Comparison of ENCODE assay signal across 8 mouse cellular contexts in the genomic region with DNA sequence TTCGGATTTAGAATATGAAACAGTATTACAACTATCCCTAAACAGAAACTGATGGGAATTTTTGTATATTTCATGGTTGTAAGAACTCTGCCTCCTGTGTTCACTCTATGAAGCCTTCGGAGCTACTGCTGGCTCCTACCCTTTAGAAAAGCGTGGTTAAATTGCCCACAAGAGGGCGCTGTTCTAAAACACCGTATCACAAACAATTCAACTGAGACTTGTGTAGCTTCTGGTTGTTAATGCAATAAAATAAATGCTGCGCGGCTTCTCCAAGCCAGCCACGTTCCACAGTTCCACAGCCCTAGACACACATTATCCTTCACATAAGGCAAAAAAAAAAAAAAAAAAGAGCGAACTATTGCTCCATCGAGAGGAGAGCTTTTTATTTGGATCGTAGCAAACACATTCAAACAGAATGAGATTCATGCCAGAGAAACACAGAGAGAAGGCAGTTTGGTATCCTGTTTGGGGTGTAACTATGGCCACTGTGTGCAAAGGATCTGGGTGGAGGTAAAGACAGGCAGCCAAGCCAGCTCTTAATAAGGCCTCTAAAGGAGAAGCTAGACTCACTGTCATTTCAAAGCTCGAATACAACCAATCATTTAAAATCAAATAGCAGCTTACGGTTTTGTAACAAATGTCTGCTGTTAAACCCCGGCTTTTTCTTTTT. TPM values are rescaled to one million over a fixed set of nuclear protein-coding genes. Genes with fewer than 3 reads are reported as not detected.
DNase-seq lines count a peak whose midpoint lies in the region; ATAC-seq and TF ChIP-seq lines count a peak whose summit lies in the region.

No protein-coding gene starts in this region.

- no peak for TF ChIP-seq POLR2A in limb, embryonic 14.5 days (IDR thresholded peaks at IDR 0.05; ENCODE audit: borderline replicate concordance, extremely low read depth, insufficient read depth, insufficient read length)

- H3K4me3 ChIP-seq in embryonic facial prominence, embryonic 11.5 days (ENCODE audit: low read depth, low read length), result no peak overlapping the region
- peak overlapping the region; percentile 28 for H3K4me3 ChIP-seq in heart, embryonic 12.5 days
- H3K4me3 ChIP-seq in kidney, embryonic 15.5 days (replicated peaks), result 0 out of 2 replicates have a peak overlapping the region, but pooled peaks have one; percentile 13
- peak overlapping the region; percentile 7; the same call in 1 of the 2 replicates for H3K4me3 ChIP-seq in limb, embryonic 14.5 days (replicated peaks; ENCODE audit: low read length)
- H3K4me3 ChIP-seq in midbrain, embryonic 16.5 days (ENCODE audit: low read depth, low read length), result peak overlapping the region; percentile 32

- H3K36me3 ChIP-seq in embryonic facial prominence, embryonic 11.5 days (replicated peaks; ENCODE audit: control insufficient read depth, insufficient read depth, low read depth, low read length), result no peaks in the 10 kb centered on the region
- H3K36me3 ChIP-seq in heart, embryonic 12.5 days, result no peaks in the 10 kb centered on the region
- H3K36me3 ChIP-seq in kidney, embryonic 15.5 days, result no peaks in the 10 kb centered on the region
- H3K36me3 ChIP-seq in limb, embryonic 14.5 days (ENCODE audit: control insufficient read depth, insufficient read depth, low read length), result no peaks in the 10 kb centered on the region
- H3K36me3 ChIP-seq in midbrain, embryonic 16.5 days (ENCODE audit: control insufficient read depth, insufficient read depth, low read length), result no peaks in the 10 kb centered on the region

- H3K9me3 ChIP-seq in embryonic facial prominence, embryonic 11.5 days (replicated peaks; ENCODE audit: control insufficient read depth, low read length), result no peaks in the 10 kb centered on the region
- H3K9me3 ChIP-seq in heart, embryonic 12.5 days (replicated peaks), result no peaks in the 10 kb centered on the region
- no peaks in the 10 kb centered on the region for H3K9me3 ChIP-seq in kidney, embryonic 15.5 days (replicated peaks)
- H3K9me3 ChIP-seq in limb, embryonic 14.5 days (ENCODE audit: control insufficient read depth, low read length), result no peaks in the 10 kb centered on the region
- H3K9me3 ChIP-seq in midbrain, embryonic 16.5 days (replicated peaks; ENCODE audit: control insufficient read depth, low read length, poor library complexity, severe bottlenecking), result no peaks in the 10 kb centered on the region

- DNase-seq in CD4-positive helper T cell, adult 2 months (ENCODE audit: low read depth, low spot score), result peak; percentile 63
- DNase-seq in adrenal gland, postnatal 25 days, result peak; percentile 48
- peak; percentile 88 for DNase-seq in embryonic facial prominence, embryonic 11.5 days (ENCODE audit: low spot score)
- peak; percentile 87 for DNase-seq in limb, embryonic 14.5 days (ENCODE audit: low spot score)
- DNase-seq in spleen, postnatal 4 days (ENCODE audit: low spot score in 2 of 2), result peak; percentile 30 to 74

- H3K9ac ChIP-seq in embryonic facial prominence, embryonic 11.5 days (replicated peaks; ENCODE audit: low read length), result no peak overlapping the region
- no peak overlapping the region for H3K9ac ChIP-seq in heart, embryonic 12.5 days
- no peak overlapping the region for H3K9ac ChIP-seq in kidney, embryonic 15.5 days
- no peak overlapping the region for H3K9ac ChIP-seq in limb, embryonic 14.5 days (ENCODE audit: low read depth, low read length, severe bottlenecking)
- H3K9ac ChIP-seq in midbrain, embryonic 16.5 days (ENCODE audit: low read depth, low read length), result 0 out of 2 replicates have a peak overlapping the region, but pooled peaks have one; percentile 38

- 37% methylated on average over 14 of the region's 14 CpGs for WGBS in embryonic facial prominence, embryonic 11.5 days
- 36% methylated on average over 14 of the region's 14 CpGs for WGBS in heart, embryonic 12.5 days
- WGBS in kidney, embryonic 15.5 days, result 30% methylated on average over 14 of the region's 14 CpGs
- WGBS in limb, embryonic 14.5 days, result 26% methylated on average over 14 of the region's 14 CpGs
- WGBS in midbrain, embryonic 16.5 days, result 27% methylated on average over 14 of the region's 14 CpGs

- no peaks in the 10 kb centered on the region for H3K27me3 ChIP-seq in embryonic facial prominence, embryonic 11.5 days (ENCODE audit: control insufficient read depth, insufficient read depth, low read length)
- no peaks in the 10 kb centered on the region for H3K27me3 ChIP-seq in heart, embryonic 12.5 days (replicated peaks)
- H3K27me3 ChIP-seq in kidney, embryonic 15.5 days, result no peaks in the 10 kb centered on the region
- no peaks in the 10 kb centered on the region for H3K27me3 ChIP-seq in limb, embryonic 14.5 days (ENCODE audit: control insufficient read depth, insufficient read depth, low read length)
- no peaks in the 10 kb centered on the region for H3K27me3 ChIP-seq in midbrain, embryonic 16.5 days (ENCODE audit: control insufficient read depth, insufficient read depth, low read depth, low read length)

- H3K27ac ChIP-seq in embryonic facial prominence, embryonic 11.5 days (replicated peaks; ENCODE audit: low read depth, low read length), result no peak overlapping the region
- H3K27ac ChIP-seq in heart, embryonic 12.5 days (ENCODE audit: poor library complexity, severe bottlenecking), result no peak overlapping the region
- no peak overlapping the region for H3K27ac ChIP-seq in kidney, embryonic 15.5 days
- no peak overlapping the region for H3K27ac ChIP-seq in limb, embryonic 14.5 days (replicated peaks; ENCODE audit: low read depth, low read length)
- 0 out of 2 replicates have a peak overlapping the region, but pooled peaks have one; percentile 33 for H3K27ac ChIP-seq in midbrain, embryonic 16.5 days (ENCODE audit: low read length)

- no peak overlapping the region for H3K4me2 ChIP-seq in embryonic facial prominence, embryonic 11.5 days (ENCODE audit: low read depth, low read length)
- H3K4me2 ChIP-seq in heart, embryonic 12.5 days, result peak overlapping the region; percentile 51
- H3K4me2 ChIP-seq in kidney, embryonic 15.5 days, result peak overlapping the region; percentile 49
- peak overlapping the region; percentile 37 for H3K4me2 ChIP-seq in limb, embryonic 14.5 days (replicated peaks; ENCODE audit: low read depth, low read length, severe bottlenecking)
- H3K4me2 ChIP-seq in midbrain, embryonic 16.5 days (ENCODE audit: low read length), result peak overlapping the region; percentile 55

- no peaks in the 10 kb centered on the region for H3K4me1 ChIP-seq in embryonic facial prominence, embryonic 11.5 days (ENCODE audit: control insufficient read depth, insufficient read depth, low read length)
- H3K4me1 ChIP-seq in heart, embryonic 12.5 days (replicated peaks), result no peaks in the 10 kb centered on the region
- H3K4me1 ChIP-seq in kidney, embryonic 15.5 days, result 0 out of 2 replicates have a peak, but pooled peaks cover 3% of the 10 kb centered on the region
- H3K4me1 ChIP-seq in limb, embryonic 14.5 days (ENCODE audit: control insufficient read depth, insufficient read depth, low read length), result no peaks in the 10 kb centered on the region
- peaks cover 3% of the 10 kb centered on the region; the same call in 1 of the 2 replicates for H3K4me1 ChIP-seq in midbrain, embryonic 16.5 days (ENCODE audit: control insufficient read depth, insufficient read depth, low read length)

- no peak for ATAC-seq in embryonic facial prominence, embryonic 11.5 days (replicated peaks; ENCODE audit: insufficient number of reproducible peaks, low FRiP score, low TSS enrichment, low read depth)
- no peak for ATAC-seq in heart, embryonic 12.5 days (ENCODE audit: insufficient number of reproducible peaks, low FRiP score)
- 0 out of 2 replicates have a peak, but pooled peaks have one; percentile 36 for ATAC-seq in kidney, embryonic 15.5 days (replicated peaks; ENCODE audit: low FRiP score)
- peak; percentile 70 for ATAC-seq in limb, embryonic 14.5 days (ENCODE audit: low FRiP score, low read depth)
- ATAC-seq in midbrain, embryonic 16.5 days, result peak; percentile 93

RNA-seq across cellular contexts. Expression of a gene that starts 15.7 kb away (rescaled TPM):
- 30.1 and 34.7 TPM in 2 replicates for total RNA-seq in adrenal gland, postnatal 25 days (2021)
- polyA plus RNA-seq in embryonic facial prominence, embryonic 11.5 days (2014; fragmentation: Nextera tagmentation; extraction: Ambion mirVana), result 97.8 and 102 TPM in 2 replicates
- 50.6 and 51.7 TPM in 2 replicates for polyA plus RNA-seq in heart, embryonic 12.5 days (2016; fragmentation: Nextera tagmentation; extraction: Ambion mirVana)
- 71.1 and 72.0 TPM in 2 replicates for polyA plus RNA-seq in kidney, embryonic 15.5 days (2015; fragmentation: Nextera tagmentation; extraction: Ambion mirVana)
- 53.9 and 57.1 TPM in 2 replicates for polyA plus RNA-seq in limb, embryonic 14.5 days (2012; rRNA removed)
- 81.0 and 90.4 TPM in 2 replicates for polyA plus RNA-seq in limb, embryonic 14.5 days (2014; fragmentation: Nextera tagmentation; extraction: Ambion mirVana)
- polyA plus RNA-seq in midbrain, embryonic 16.5 days (2015; fragmentation: Nextera tagmentation; extraction: Ambion mirVana), result 60.6 and 66.3 TPM in 2 replicates

RNA-seq across cellular contexts. Expression of a gene that starts 25.4 kb away (rescaled TPM):
- total RNA-seq in adrenal gland, postnatal 25 days (2021), result not detected in 2 replicates
- polyA plus RNA-seq in embryonic facial prominence, embryonic 11.5 days (2014; fragmentation: Nextera tagmentation; extraction: Ambion mirVana), result 0.20 TPM in 1 of 2 replicates, not detected in the other
- polyA plus RNA-seq in heart, embryonic 12.5 days (2016; fragmentation: Nextera tagmentation; extraction: Ambion mirVana), result 0.06 TPM in 1 of 2 replicates, not detected in the other
- polyA plus RNA-seq in kidney, embryonic 15.5 days (2015; fragmentation: Nextera tagmentation; extraction: Ambion mirVana), result 0.08 TPM in 1 of 2 replicates, not detected in the other
- not detected in 2 replicates for polyA plus RNA-seq in limb, embryonic 14.5 days (2012; rRNA removed)
- 0.07 TPM in 1 of 2 replicates, not detected in the other for polyA plus RNA-seq in limb, embryonic 14.5 days (2014; fragmentation: Nextera tagmentation; extraction: Ambion mirVana)
- polyA plus RNA-seq in midbrain, embryonic 16.5 days (2015; fragmentation: Nextera tagmentation; extraction: Ambion mirVana), result 0.17 and 0.28 TPM in 2 replicates

Comparison
In these comparisons a context has a peak if more than half of its experiments do, and no peak if none do; other contexts are left out.
1. ATAC-seq: peak in kidney, embryonic 15.5 days (single experiment), limb, embryonic 14.5 days (single experiment) and midbrain, embryonic 16.5 days (single experiment); none in embryonic facial prominence, embryonic 11.5 days (single experiment) and heart, embryonic 12.5 days (single experiment).
2. Peak in every context shown above with its lines, with median percentiles within 50 percentile points of each other: DNase-seq.